Mouse (Mus musculus) heart, embryonic 16.5 days (tissue): ENCODE data around the gene Cst6. TPM values are rescaled to one million over a fixed set of nuclear protein-coding genes. Genes with fewer than 3 reads are reported as not detected.

ENCODE experiments used
- ATAC-seq: fragments of 200-750 bp; cut with Nextera tagmentation; replicated peaks from 2 replicates; pipeline ENCODE4 v1.8.0; 2017; ENCODE audit warnings: moderate number of reproducible peaks; ENCODE audit not compliant: insufficient read depth, low FRiP score; ENCODE audit errors: extremely low read depth
- H3K27ac ChIP-seq: fragments of 300-500 bp; sonication (generic); 2 replicates; pipeline ENCODE4 v1.5.1; 2014; ENCODE audit warnings: mild to moderate bottlenecking, low read length, control low read depth, moderate library complexity
- H3K27me3 ChIP-seq: fragments of 300-500 bp; sonication (generic); 2 replicates; pipeline ENCODE4 v1.6.1; 2014; ENCODE audit warnings: low read length, mixed read lengths; ENCODE audit not compliant: control insufficient read depth, insufficient read depth
- H3K36me3 ChIP-seq: fragments of 300-500 bp; sonication (generic); 2 replicates; pipeline ENCODE4 v1.6.1; 2014; ENCODE audit not compliant: control insufficient read depth, insufficient read depth
- H3K4me1 ChIP-seq: fragments of 300-500 bp; sonication (generic); 2 replicates; pipeline ENCODE4 v1.6.1; 2014; ENCODE audit warnings: low read length, mixed read lengths; ENCODE audit not compliant: control insufficient read depth, insufficient read depth
- H3K4me2 ChIP-seq: fragments of 300-500 bp; sonication (generic); 2 replicates; pipeline ENCODE4 v1.6.1; 2014; ENCODE audit warnings: low read depth, mild to moderate bottlenecking, control low read depth, low read length
- H3K4me3 ChIP-seq: fragments of 300-500 bp; sonication (generic); 2 replicates; pipeline ENCODE4 v1.5.1; 2014; ENCODE audit warnings: mild to moderate bottlenecking, control low read depth, low read length
- H3K9ac ChIP-seq: fragments of 300-500 bp; sonication (generic); 2 replicates; pipeline ENCODE4 v1.6.1; 2014; ENCODE audit warnings: low read length, control low read depth
- H3K9me3 ChIP-seq: fragments of 300-500 bp; sonication (generic); replicated peaks from 2 replicates; pipeline ENCODE4 v1.6.1; 2016; ENCODE audit warnings: low read length; ENCODE audit not compliant: control insufficient read depth
- WGBS: fragments of 180-500 bp; shearing (Covaris S2); extraction: QIAGEN DNeasy Blood & Tissue Kit; methylation state at CpG from one replicate; pipeline ENCODE4 v1.1.7; 2014; 5-methylcytosine and 5-hydroxymethylcytosine counted together
- polyA plus RNA-seq: library from polyadenylated mRNA; unstranded; fragments of >200 nt; fragmentation: Nextera tagmentation; extraction: Ambion mirVana; gene quantifications from 2 replicates; pipeline ENCODE4 v1.2.1, GENCODE M21; 2015

The Cst6 gene
- polyA plus RNA-seq, 1 experiment from 2014 or later: 2.1 TPM

GRCm38 (mm10) chr19:5365751-5366150 is 16.4 kb upstream of the Cst6 start:
- WGBS: 16% methylated on average over 11 of the region's 11 CpGs
- no peaks in the 10 kb centered on the region for H3K27me3 ChIP-seq
- peak overlapping the region; percentile 98 for H3K4me2 ChIP-seq
- H3K4me1 ChIP-seq: peaks cover 20% of the 10 kb centered on the region
- no peaks in the 10 kb centered on the region for H3K9me3 ChIP-seq
- peak overlapping the region; percentile 90 for H3K9ac ChIP-seq
- no peak for ATAC-seq
- H3K4me3 ChIP-seq: peak overlapping the region; percentile 99
- H3K36me3 ChIP-seq: peaks cover 30% of the 10 kb centered on the region
- peak overlapping the region; percentile 98 for H3K27ac ChIP-seq

GRCm38 (mm10) chr19:5364124-5364523 is 14.8 kb upstream of the Cst6 start:
- H3K27ac ChIP-seq: no peak overlapping the region
- WGBS: 80% methylated on average over 2 of the region's 2 CpGs
- no peak overlapping the region for H3K4me2 ChIP-seq
- H3K4me3 ChIP-seq: no peak overlapping the region
- peaks cover 16% of the 10 kb centered on the region for H3K36me3 ChIP-seq
- no peaks in the 10 kb centered on the region for H3K9me3 ChIP-seq
- ATAC-seq: no peak
- peaks cover 20% of the 10 kb centered on the region for H3K4me1 ChIP-seq
- H3K27me3 ChIP-seq: no peaks in the 10 kb centered on the region
- no peak overlapping the region for H3K9ac ChIP-seq

GRCm38 (mm10) chr19:5362186-5362585 is 12.8 kb upstream of the Cst6 start:
- ATAC-seq: no peak
- Histone ChIP-seq H3K27ac (peak overlapping the region; percentile 48; the same call in 1 of the 2 replicates), H3K4me2 (no peak overlapping the region), H3K4me3 (no peak overlapping the region), H3K27me3 (no peaks in the 10 kb centered on the region), H3K9ac (0 out of 2 replicates have a peak overlapping the region, but pooled peaks have one; percentile 30), H3K4me1 (peaks cover 10% of the 10 kb centered on the region), H3K9me3 (no peaks in the 10 kb centered on the region), H3K36me3 (peaks cover 8% of the 10 kb centered on the region)
- WGBS: 81% methylated on average over 2 of the region's 2 CpGs

- H3K9me3 ChIP-seq: no peaks in the 10 kb centered on the region
- H3K36me3 ChIP-seq: no peaks in the 10 kb centered on the region
- no CpG with 5 or more reads among the region's 1 CpGs for WGBS
- H3K4me3 ChIP-seq: no peak overlapping the region
- H3K27me3 ChIP-seq: no peaks in the 10 kb centered on the region
- no peak overlapping the region for H3K27ac ChIP-seq
- H3K4me1 ChIP-seq: no peaks in the 10 kb centered on the region
- no peak overlapping the region for H3K9ac ChIP-seq
- no peak for ATAC-seq
- no peak overlapping the region for H3K4me2 ChIP-seq
Measured at GRCm38 (mm10) chr19:5356080-5356479, 6.7 kb upstream of the Cst6 start.

- H3K4me3 ChIP-seq: no peak overlapping the region
- H3K27ac ChIP-seq: no peak overlapping the region
- peaks cover 5% of the 10 kb centered on the region for H3K4me1 ChIP-seq
- WGBS: 57% methylated on average over 2 of the region's 2 CpGs
- H3K36me3 ChIP-seq: no peaks in the 10 kb centered on the region
- no peak overlapping the region for H3K9ac ChIP-seq
- no peaks in the 10 kb centered on the region for H3K27me3 ChIP-seq
- no peak overlapping the region for H3K4me2 ChIP-seq
- ATAC-seq: no peak
- no peaks in the 10 kb centered on the region for H3K9me3 ChIP-seq
Measured at GRCm38 (mm10) chr19:5353609-5354008, 4.2 kb upstream of the Cst6 start.

GRCm38 (mm10) chr19:5348526-5349501 is 560 bp downstream of the Cst6 start:
- Histone ChIP-seq H3K4me3 (peak overlapping the region; percentile 55), H3K36me3 (no peaks in the 10 kb centered on the region), H3K9me3 (no peaks in the 10 kb centered on the region), H3K27me3 (no peaks in the 10 kb centered on the region), H3K4me2 (peak overlapping the region; percentile 89), H3K9ac (peak overlapping the region; percentile 74), H3K27ac (no peak overlapping the region), H3K4me1 (peaks cover 10% of the 10 kb centered on the region)
- 4% methylated on average over 34 of the region's 34 CpGs for WGBS
- ATAC-seq: peak; percentile 44; the same call in 1 of the 2 replicates

GRCm38 (mm10) chr19:5348064-5348463 is 1.3 kb downstream of the Cst6 start:
- Histone ChIP-seq H3K27me3 (no peaks in the 10 kb centered on the region), H3K4me1 (peaks cover 10% of the 10 kb centered on the region), H3K9me3 (no peaks in the 10 kb centered on the region), H3K27ac (no peak overlapping the region), H3K4me3 (no peak overlapping the region), H3K9ac (no peak overlapping the region), H3K36me3 (no peaks in the 10 kb centered on the region), H3K4me2 (no peak overlapping the region)
- WGBS: 70% methylated on average over 6 of the region's 6 CpGs
- no peak for ATAC-seq

GRCm38 (mm10) chr19:5345297-5346131 is 3.9 kb downstream of the Cst6 start:
- Histone ChIP-seq H3K27ac (peak overlapping the region; percentile 32), H3K4me3 (no peak overlapping the region), H3K4me1 (peaks cover 10% of the 10 kb centered on the region), H3K9me3 (no peaks in the 10 kb centered on the region), H3K9ac (no peak overlapping the region), H3K4me2 (no peak overlapping the region), H3K27me3 (no peaks in the 10 kb centered on the region), H3K36me3 (no peaks in the 10 kb centered on the region)
- ATAC-seq: peak; percentile 71
- WGBS: 55% methylated on average over 6 of the region's 6 CpGs
